Mouse (Mus musculus): ENCODE data around the gene Adamtsl1. TPM values are rescaled to one million over a fixed set of nuclear protein-coding genes. Genes with fewer than 3 reads are reported as not detected.

Gene Adamtsl1
- polyA plus RNA-seq, 1 experiment, result 0.55 TPM

DNA sequence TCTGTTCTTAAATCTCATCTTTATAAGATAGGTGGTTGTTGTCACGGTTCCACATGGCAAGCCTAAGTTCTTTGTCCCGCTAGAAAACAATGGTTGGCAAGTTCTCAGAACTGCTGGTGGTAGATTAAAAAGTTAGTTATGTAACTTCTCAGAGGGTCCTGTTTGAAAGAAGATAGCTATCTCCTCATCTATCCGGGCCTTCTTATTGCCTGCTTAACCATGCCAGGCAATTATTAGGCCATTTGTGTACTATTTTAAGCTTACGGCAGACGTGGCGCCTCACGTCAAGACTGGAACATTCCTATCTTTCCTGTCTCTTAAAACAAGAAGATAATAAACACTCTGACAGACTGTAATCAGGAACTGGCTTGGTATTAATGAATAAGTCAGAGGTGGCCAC, 115.4 kb downstream of the Adamtsl1 start:
- TF ChIP-seq CTCF (IDR thresholded peaks at IDR 0.05; ENCODE audit: extremely low read depth, insufficient read depth, insufficient read length, insufficient replicate concordance) (no peak), POLR2A (IDR thresholded peaks at IDR 0.05; ENCODE audit: low read depth, low read length) (no peak)
- DNase-seq (ENCODE audit: low read depth in 1 of 2, low spot score in 2 of 2), result no peak
- Histone ChIP-seq H3K27me3 (ENCODE audit: control insufficient read depth, insufficient read depth, low read length) (no peaks in the 10 kb centered on the region), H3K4me1 (ENCODE audit: control insufficient read depth, insufficient read depth, insufficient read length) (no peaks in the 10 kb centered on the region), H3K4me3 (ENCODE audit: extremely low read depth, insufficient read depth, insufficient read length) (no peak overlapping the region), H3K36me3 (ENCODE audit: control insufficient read depth, insufficient read depth, low read length) (no peaks in the 10 kb centered on the region), H3K27ac (ENCODE audit: insufficient read depth, low read length) (no peak overlapping the region)
- 89% methylated on average over 7 of the region's 7 CpGs for WGBS

DNA sequence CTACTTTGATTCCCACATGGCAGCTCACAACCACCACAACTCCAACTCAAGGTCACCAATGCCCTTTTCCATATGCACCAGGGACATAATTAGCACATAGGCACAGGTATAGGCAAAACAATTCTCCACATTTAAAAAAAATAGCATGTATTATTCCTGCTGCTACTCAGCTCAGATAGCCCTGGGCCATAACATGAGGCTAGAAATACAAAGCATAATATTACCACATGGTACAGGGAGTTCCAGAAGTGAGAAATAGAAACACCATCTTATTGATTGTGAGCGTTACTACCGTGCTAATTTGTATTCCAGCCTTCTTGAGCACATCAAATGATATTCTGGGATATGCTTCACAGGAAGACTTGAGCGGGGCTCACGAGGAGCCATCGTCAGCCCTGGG, 155.3 kb downstream of the Adamtsl1 start:
- TF ChIP-seq POLR2A (IDR thresholded peaks at IDR 0.05; ENCODE audit: low read depth, low read length) (no peak), CTCF (IDR thresholded peaks at IDR 0.05; ENCODE audit: extremely low read depth, insufficient read depth, insufficient read length, insufficient replicate concordance) (no peak)
- WGBS, result 87% methylated on average over 5 of the region's 5 CpGs
- Histone ChIP-seq H3K4me3 (ENCODE audit: extremely low read depth, insufficient read depth, insufficient read length) (no peak overlapping the region), H3K27ac (ENCODE audit: insufficient read depth, low read length) (no peak overlapping the region), H3K27me3 (ENCODE audit: control insufficient read depth, insufficient read depth, low read length) (no peaks in the 10 kb centered on the region), H3K4me1 (ENCODE audit: control insufficient read depth, insufficient read depth, insufficient read length) (no peaks in the 10 kb centered on the region), H3K36me3 (ENCODE audit: control insufficient read depth, insufficient read depth, low read length) (no peaks in the 10 kb centered on the region)
- no peak for DNase-seq (ENCODE audit: low read depth in 1 of 2, low spot score in 2 of 2)

DNA sequence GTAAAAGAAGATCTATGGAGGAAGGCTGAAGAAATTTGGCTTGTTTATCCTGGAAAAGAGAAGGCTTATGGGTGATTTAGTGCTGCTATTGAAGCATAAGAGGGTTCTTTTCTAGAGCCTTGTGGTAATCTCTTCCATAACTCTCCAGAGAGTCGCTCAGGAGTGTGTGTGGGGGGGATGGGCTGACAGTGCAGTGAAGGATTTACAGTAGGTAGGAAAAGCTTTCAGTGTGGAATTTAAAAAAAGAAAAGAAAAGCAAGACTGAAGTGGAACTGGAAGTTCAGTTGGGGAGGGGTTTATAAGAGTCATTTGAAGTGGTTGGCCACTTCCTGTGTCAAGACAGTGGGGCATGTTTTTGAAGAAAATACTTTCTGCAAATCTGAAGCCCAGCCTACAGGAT, 155.8 kb downstream of the Adamtsl1 start:
- WGBS, result 5% methylated on average over 1 of the region's 1 CpGs
- TF ChIP-seq CTCF (IDR thresholded peaks at IDR 0.05; ENCODE audit: extremely low read depth, insufficient read depth, insufficient read length, insufficient replicate concordance), result no peak
- no peak for TF ChIP-seq POLR2A (IDR thresholded peaks at IDR 0.05; ENCODE audit: low read depth, low read length)
- no peak overlapping the region for H3K27ac ChIP-seq (ENCODE audit: insufficient read depth, low read length)
- H3K27me3 ChIP-seq (ENCODE audit: control insufficient read depth, insufficient read depth, low read length), result no peaks in the 10 kb centered on the region
- no peaks in the 10 kb centered on the region for H3K4me1 ChIP-seq (ENCODE audit: control insufficient read depth, insufficient read depth, insufficient read length)
- DNase-seq (ENCODE audit: low read depth in 1 of 2, low spot score in 2 of 2), result no peak
- no peaks in the 10 kb centered on the region for H3K36me3 ChIP-seq (ENCODE audit: control insufficient read depth, insufficient read depth, low read length)
- H3K4me3 ChIP-seq (ENCODE audit: extremely low read depth, insufficient read depth, insufficient read length), result no peak overlapping the region

DNA sequence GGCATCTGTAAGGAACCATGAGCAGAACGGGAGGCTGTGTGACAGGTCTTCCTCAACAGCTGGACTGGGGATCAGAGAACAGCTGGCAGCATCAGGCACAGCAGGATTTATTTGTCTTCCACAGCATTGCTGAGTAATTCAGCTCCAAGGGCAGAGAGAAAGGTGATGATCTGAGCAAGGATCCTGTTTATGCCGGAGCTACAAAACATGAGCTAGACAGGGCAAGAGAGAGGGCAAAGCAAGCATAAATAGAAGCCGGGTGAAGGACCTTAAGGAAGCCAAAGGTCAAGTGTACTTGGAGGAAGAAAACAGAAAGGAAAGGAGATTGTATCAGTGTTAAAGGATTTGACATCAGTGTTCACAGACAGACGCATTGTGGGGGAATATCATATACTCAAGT, 158.3 kb downstream of the Adamtsl1 start:
- no peak for TF ChIP-seq CTCF (IDR thresholded peaks at IDR 0.05; ENCODE audit: extremely low read depth, insufficient read depth, insufficient read length, insufficient replicate concordance)
- no peak overlapping the region for H3K27ac ChIP-seq (ENCODE audit: insufficient read depth, low read length)
- H3K4me3 ChIP-seq (ENCODE audit: extremely low read depth, insufficient read depth, insufficient read length), result no peak overlapping the region
- no peaks in the 10 kb centered on the region for H3K4me1 ChIP-seq (ENCODE audit: control insufficient read depth, insufficient read depth, insufficient read length)
- DNase-seq (ENCODE audit: low read depth in 1 of 2, low spot score in 2 of 2), result no peak
- H3K27me3 ChIP-seq (ENCODE audit: control insufficient read depth, insufficient read depth, low read length), result no peaks in the 10 kb centered on the region
- no peaks in the 10 kb centered on the region for H3K36me3 ChIP-seq (ENCODE audit: control insufficient read depth, insufficient read depth, low read length)
- 56% methylated on average over 4 of the region's 4 CpGs for WGBS

DNA sequence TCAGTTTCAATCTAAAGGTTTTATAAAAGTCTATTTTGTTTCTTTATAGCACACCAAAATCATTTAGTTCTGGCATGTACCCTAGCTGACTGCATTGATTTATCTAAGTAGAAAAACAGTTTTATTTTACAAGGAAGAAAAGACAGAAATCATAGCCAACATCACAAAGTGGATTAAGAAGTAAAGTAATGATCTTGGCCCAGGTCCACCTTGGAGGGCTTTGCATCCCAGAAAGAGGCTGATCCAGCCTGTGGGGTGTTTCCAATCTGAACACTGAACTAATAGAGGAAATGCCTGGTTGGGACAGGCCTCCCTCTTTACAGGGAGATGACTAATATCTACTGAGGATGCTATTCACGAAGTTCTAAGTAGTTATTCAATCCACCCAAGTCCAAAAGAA, 163.6 kb downstream of the Adamtsl1 start:
- no peak for DNase-seq (ENCODE audit: low read depth in 1 of 2, low spot score in 2 of 2)
- Histone ChIP-seq H3K27ac (ENCODE audit: insufficient read depth, low read length) (no peak overlapping the region), H3K27me3 (ENCODE audit: control insufficient read depth, insufficient read depth, low read length) (no peaks in the 10 kb centered on the region), H3K36me3 (ENCODE audit: control insufficient read depth, insufficient read depth, low read length) (no peaks in the 10 kb centered on the region), H3K4me3 (ENCODE audit: extremely low read depth, insufficient read depth, insufficient read length) (no peak overlapping the region), H3K4me1 (ENCODE audit: control insufficient read depth, insufficient read depth, insufficient read length) (no peaks in the 10 kb centered on the region)
- 36% methylated on average over 1 of the region's 1 CpGs for WGBS
- TF ChIP-seq POLR2A (IDR thresholded peaks at IDR 0.05; ENCODE audit: low read depth, low read length), result no peak
- TF ChIP-seq CTCF (IDR thresholded peaks at IDR 0.05; ENCODE audit: extremely low read depth, insufficient read depth, insufficient read length, insufficient replicate concordance), result no peak

DNA sequence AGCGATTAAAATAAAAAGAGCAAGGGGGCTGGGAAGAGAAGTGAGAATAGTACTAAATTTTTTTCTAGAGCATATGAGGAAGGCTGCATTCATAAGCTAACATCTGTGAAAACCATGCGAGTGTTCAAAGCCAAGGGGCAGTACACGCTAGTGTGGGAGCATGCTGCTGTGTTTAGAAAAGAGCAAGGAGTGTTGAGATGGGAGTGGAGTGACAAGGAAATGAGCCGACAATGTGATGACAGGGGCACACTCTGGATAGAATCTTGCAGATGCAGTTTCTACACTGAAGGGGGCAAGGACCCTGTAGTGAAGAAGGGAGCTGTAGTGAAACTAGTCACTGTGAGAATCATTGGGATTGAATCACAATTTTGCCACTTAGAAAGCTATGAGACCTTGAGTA, 172.2 kb downstream of the Adamtsl1 start:
- DNase-seq (ENCODE audit: low read depth in 1 of 2, low spot score in 2 of 2), result no peak
- Histone ChIP-seq H3K27me3 (ENCODE audit: control insufficient read depth, insufficient read depth, low read length) (no peaks in the 10 kb centered on the region), H3K4me3 (ENCODE audit: extremely low read depth, insufficient read depth, insufficient read length) (no peak overlapping the region), H3K4me1 (ENCODE audit: control insufficient read depth, insufficient read depth, insufficient read length) (no peaks in the 10 kb centered on the region), H3K27ac (ENCODE audit: insufficient read depth, low read length) (no peak overlapping the region), H3K36me3 (ENCODE audit: control insufficient read depth, insufficient read depth, low read length) (no peaks in the 10 kb centered on the region)
- no peak for TF ChIP-seq POLR2A (IDR thresholded peaks at IDR 0.05; ENCODE audit: low read depth, low read length)
- TF ChIP-seq CTCF (IDR thresholded peaks at IDR 0.05; ENCODE audit: extremely low read depth, insufficient read depth, insufficient read length, insufficient replicate concordance), result no peak
- WGBS, result 88% methylated on average over 4 of the region's 4 CpGs

DNA sequence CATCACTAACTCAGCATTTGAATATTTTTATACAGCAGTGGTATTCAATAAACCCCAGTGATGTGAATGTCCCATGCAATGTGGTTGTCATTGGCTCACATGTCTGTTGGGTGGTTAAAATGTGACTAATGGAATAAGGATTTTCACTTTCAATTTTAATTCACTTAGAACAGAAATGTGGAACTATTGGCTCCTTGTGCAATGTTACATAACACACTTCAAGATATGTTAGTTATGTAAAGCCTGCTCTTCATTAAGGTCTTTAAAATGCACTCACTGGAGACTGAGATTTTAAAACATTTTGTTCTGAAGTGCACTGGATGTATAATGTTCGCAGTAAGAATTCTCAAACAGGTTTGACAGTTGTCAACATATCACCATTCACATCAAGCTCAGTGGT, 181.3 kb downstream of the Adamtsl1 start:
- WGBS, result 87% methylated on average over 1 of the region's 1 CpGs
- no peaks in the 10 kb centered on the region for H3K36me3 ChIP-seq (ENCODE audit: control insufficient read depth, insufficient read depth, low read length)
- no peaks in the 10 kb centered on the region for H3K4me1 ChIP-seq (ENCODE audit: control insufficient read depth, insufficient read depth, insufficient read length)
- no peaks in the 10 kb centered on the region for H3K27me3 ChIP-seq (ENCODE audit: control insufficient read depth, insufficient read depth, low read length)
- no peak overlapping the region for H3K4me3 ChIP-seq (ENCODE audit: extremely low read depth, insufficient read depth, insufficient read length)
- no peak for DNase-seq (ENCODE audit: low read depth in 1 of 2, low spot score in 2 of 2)
- H3K27ac ChIP-seq (ENCODE audit: insufficient read depth, low read length), result no peak overlapping the region
- TF ChIP-seq CTCF (IDR thresholded peaks at IDR 0.05; ENCODE audit: extremely low read depth, insufficient read depth, insufficient read length, insufficient replicate concordance) (no peak), POLR2A (IDR thresholded peaks at IDR 0.05; ENCODE audit: low read depth, low read length) (no peak)

Data from spleen, adult 2 months (tissue).